Mouse (Mus musculus) granulocyte monocyte progenitor cell, adult 5-6 weeks (primary cell): ENCODE measurements around the gene Fbxl18. TPM values are rescaled to one million over a fixed set of nuclear protein-coding genes. Genes with fewer than 3 reads are reported as not detected.

Experiments
- total RNA-seq, 2 experiments: library from RNA; stranded (forward) in 1 of 2; stranded (reverse) in 1 of 2; fragments of 200-712, 200-1000 nt in 1 of 2; fragments of >200 nt in 1 of 2; fragmentation: Nextera tagmentation in 1 of 2; gene quantifications; 2 replicates each; pipeline ENCODE4 v1.2.3; 2014 to 2017

Gene Fbxl18
- total RNA-seq, 2 experiments from 2014 or later, result 2.4 to 4.1 TPM

Other genes starting within 250 kb of the Fbxl18 start
- 0.09 TPM in 1 of 2 replicates, not detected in the other for gene Slc29a4, start 202.9 kb downstream of the Fbxl18 start, total RNA-seq (2014; fragmentation: Nextera tagmentation)
- not detected in 2 replicates for gene Slc29a4, start 202.9 kb downstream of the Fbxl18 start, total RNA-seq (2017)
- gene Tnrc18, start 77.8 kb downstream of the Fbxl18 start, total RNA-seq (2014; fragmentation: Nextera tagmentation), result 50.4 and 50.6 TPM in 2 replicates
- gene Tnrc18, start 77.8 kb downstream of the Fbxl18 start, total RNA-seq (2017), result 9.0 and 13.8 TPM in 2 replicates
- 2,571 and 3,677 TPM in 2 replicates for gene Actb, start 11.3 kb upstream of the Fbxl18 start, total RNA-seq (2014; fragmentation: Nextera tagmentation)
- 2,475 and 4,369 TPM in 2 replicates for gene Actb, start 11.3 kb upstream of the Fbxl18 start, total RNA-seq (2017)
- gene Fscn1, start 64.9 kb upstream of the Fbxl18 start, total RNA-seq (2014; fragmentation: Nextera tagmentation), result not detected in 2 replicates
- gene Fscn1, start 64.9 kb upstream of the Fbxl18 start, total RNA-seq (2017), result not detected in 2 replicates
- gene Rnf216, start 217.6 kb upstream of the Fbxl18 start, total RNA-seq (2014; fragmentation: Nextera tagmentation), result 41.1 and 42.5 TPM in 2 replicates
- gene Rnf216, start 217.6 kb upstream of the Fbxl18 start, total RNA-seq (2017), result 33.1 and 37.3 TPM in 2 replicates